Mouse (Mus musculus) A20 (cell line): ENCODE data around the gene Phactr3.
A peak's percentile ranks its signal among the peaks of the same experiment; 100 is the strongest.

Source experiments
- DNase-seq: peaks from one replicate; pipeline ENCODE4 v3.0.0-alpha.2; 2011; ENCODE audit warnings: low read depth, low spot score

Phactr3 gene

GRCm38 (mm10) chr2:178193445-178193844 is 74.7 kb downstream of the Phactr3 start:
- DNase-seq, result no peak

- no peak for DNase-seq
Measured at GRCm38 (mm10) chr2:178194908-178195307, 76.1 kb downstream of the Phactr3 start.

- DNase-seq, result peak; percentile 19
Measured at GRCm38 (mm10) chr2:178196038-178196437, 77.3 kb downstream of the Phactr3 start.

GRCm38 (mm10) chr2:178197542-178197941 is 78.8 kb downstream of the Phactr3 start:
- no peak for DNase-seq

GRCm38 (mm10) chr2:178204455-178204854 is 85.7 kb downstream of the Phactr3 start:
- no peak for DNase-seq

GRCm38 (mm10) chr2:178208186-178208600 is 89.4 kb downstream of the Phactr3 start:
- no peak for DNase-seq

GRCm38 (mm10) chr2:178213826-178214225 is 95.1 kb downstream of the Phactr3 start:
- DNase-seq, result no peak

- no peak for DNase-seq
Measured at GRCm38 (mm10) chr2:178214531-178214930, 95.8 kb downstream of the Phactr3 start.

GRCm38 (mm10) chr2:178218461-178218860 is 99.7 kb downstream of the Phactr3 start:
- no peak for DNase-seq

GRCm38 (mm10) chr2:178219454-178220147 is 100.8 kb downstream of the Phactr3 start:
- DNase-seq, result no peak

GRCm38 (mm10) chr2:178220148-178220717 is 101.5 kb downstream of the Phactr3 start:
- no peak for DNase-seq

- no peak for DNase-seq
Measured at GRCm38 (mm10) chr2:178221003-178221402, 102.2 kb downstream of the Phactr3 start.

- no peak for DNase-seq
Measured at GRCm38 (mm10) chr2:178229231-178229630, 110.5 kb downstream of the Phactr3 start.

GRCm38 (mm10) chr2:178233487-178233886 is 114.7 kb downstream of the Phactr3 start:
- peak; percentile 22 for DNase-seq

GRCm38 (mm10) chr2:178237056-178237455 is 118.3 kb downstream of the Phactr3 start:
- DNase-seq, result no peak

- peak; percentile 35 for DNase-seq
Measured at GRCm38 (mm10) chr2:178238503-178238902, 119.7 kb downstream of the Phactr3 start.

- DNase-seq, result no peak
Measured at GRCm38 (mm10) chr2:178240886-178241285, 122.1 kb downstream of the Phactr3 start.

- no peak for DNase-seq
Measured at GRCm38 (mm10) chr2:178241374-178241773, 122.6 kb downstream of the Phactr3 start.

GRCm38 (mm10) chr2:178242996-178243395 is 124.2 kb downstream of the Phactr3 start:
- no peak for DNase-seq

- DNase-seq, result no peak
Measured at GRCm38 (mm10) chr2:178244866-178245265, 126.1 kb downstream of the Phactr3 start.

- no peak for DNase-seq
Measured at GRCm38 (mm10) chr2:178245841-178246240, 127.1 kb downstream of the Phactr3 start.

GRCm38 (mm10) chr2:178246767-178247166 is 128.0 kb downstream of the Phactr3 start:
- DNase-seq, result peak; percentile 56

- peak; percentile 19 for DNase-seq
Measured at GRCm38 (mm10) chr2:178247274-178247673, 128.5 kb downstream of the Phactr3 start.
